Comparison of ENCODE assay signal across 9 mouse cellular contexts in the genomic region with DNA sequence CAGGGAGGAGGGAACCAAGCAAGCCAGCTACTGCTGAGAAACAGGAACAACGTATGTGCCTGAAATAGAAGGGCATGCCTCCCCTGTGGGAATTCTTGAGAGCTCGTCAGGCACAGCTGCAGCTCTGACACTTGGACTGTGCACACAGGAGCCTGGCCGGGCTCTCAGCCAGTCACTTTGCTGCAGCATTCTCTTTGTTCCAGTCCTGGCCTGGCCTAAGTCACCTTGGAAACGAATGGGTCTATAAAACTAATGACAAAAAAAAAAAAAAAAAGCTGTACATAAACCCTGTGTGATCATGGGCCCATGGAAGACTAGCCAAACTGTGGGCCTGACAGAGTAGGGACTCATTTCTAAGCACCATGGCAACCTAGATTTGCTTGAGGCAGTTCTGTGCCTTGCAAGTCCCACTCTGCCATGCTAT. TPM values are rescaled to one million over a fixed set of nuclear protein-coding genes. Genes with fewer than 3 reads are reported as not detected.
DNase-seq lines count a peak whose midpoint lies in the region; ATAC-seq and TF ChIP-seq lines count a peak whose summit lies in the region.
"Had no signal": no experiment of that assay in that cellular context is flagged by ENCODE, and none has a peak within 500 bp of the region (broad histone marks: within the 10 kb centered on the region; RNA-seq: fewer than 3 reads in every experiment).

No protein-coding gene starts in this region.

- H3K36me3 ChIP-seq in CH12.LX (replicated peaks in 1 of 2; ENCODE audit: control insufficient read depth in 1 of 2, insufficient read depth in 1 of 2, low read length in 1 of 2): no peaks in the 10 kb centered on the region
- H3K36me3 ChIP-seq in forebrain, postnatal 0 days (ENCODE audit: insufficient read depth): no peaks in the 10 kb centered on the region
- H3K36me3 ChIP-seq in hindbrain, embryonic 13.5 days: no peaks in the 10 kb centered on the region
- H3K36me3 ChIP-seq: liver, embryonic 15.5 days had no signal

- CTCF ChIA-PET in Patski (lab: Charles Lee): no interaction called here

- peak; percentile 61 for ATAC-seq in Patski
- peak; percentile 83 for ATAC-seq in forebrain, postnatal 0 days
- peak; percentile 94 for ATAC-seq in hindbrain, embryonic 13.5 days (ENCODE audit: low FRiP score)

- peaks cover 3 to 34% of the 10 kb centered on the region in 2 experiments for H3K4me1 ChIP-seq in CH12.LX (ENCODE audit: control insufficient read depth in 1 of 2, insufficient read depth in 2 of 2)
- peaks cover 13% of the 10 kb centered on the region; the same call in 1 of the 2 replicates for H3K4me1 ChIP-seq in forebrain, postnatal 0 days (ENCODE audit: insufficient read depth)
- H3K4me1 ChIP-seq in hindbrain, embryonic 13.5 days (replicated peaks): peaks cover 24% of the 10 kb centered on the region
- H3K4me1 ChIP-seq: liver, embryonic 15.5 days had no signal

- TF ChIP-seq RAD21 in CH12.LX (IDR thresholded peaks at IDR 0.05; ENCODE audit: low read depth, low read length): no peak

- 4% methylated on average over 4 of the region's 4 CpGs for WGBS in forebrain, postnatal 0 days
- 5% methylated on average over 4 of the region's 4 CpGs for WGBS in hindbrain, embryonic 13.5 days

- TF ChIP-seq POLR2A in CH12.LX (IDR thresholded peaks at IDR 0.05; ENCODE audit: low read depth, low read length): no peak

- dilution Hi-C loops in CH12.LX (cut with MboI; ENCODE audit: extremely low pct_ligation_motif_present, extremely low pct_unique_long_range_greater_than_20kb, low sequenced_read_pairs): no loop called here

- H3K9ac ChIP-seq in CH12.LX (ENCODE audit: insufficient read depth, low read depth): no peak overlapping the region
- no peak overlapping the region for H3K9ac ChIP-seq in forebrain, postnatal 0 days
- no peak overlapping the region for H3K9ac ChIP-seq in hindbrain, embryonic 13.5 days
- H3K9ac ChIP-seq: liver, embryonic 15.5 days had no signal

- no peak for TF ChIP-seq CTCF in CH12.LX (conservative IDR thresholded peaks at IDR 0.05 in 1 of 2, IDR thresholded peaks at IDR 0.05 in 1 of 2; ENCODE audit: low read depth in 2 of 2, low read length in 2 of 2)
- TF ChIP-seq CTCF in Patski (IDR thresholded peaks at IDR 0.05): no peak
- TF ChIP-seq CTCF in forebrain, postnatal 0 days (IDR thresholded peaks at IDR 0.05; ENCODE audit: low read depth): no peak

- no peak overlapping the region for H3K4me3 ChIP-seq in CH12.LX (replicated peaks in 1 of 3; ENCODE audit: low read depth in 2 of 3, low read length in 2 of 3, poor library complexity in 1 of 3)
- H3K4me3 ChIP-seq in forebrain, postnatal 0 days (ENCODE audit: low read depth, low read length): no peak overlapping the region
- no peak overlapping the region for H3K4me3 ChIP-seq in hindbrain, embryonic 13.5 days
- H3K4me3 ChIP-seq: liver, embryonic 15.5 days had no signal

- no peak for TF ChIP-seq EP300 in CH12.LX (IDR thresholded peaks at IDR 0.05; ENCODE audit: low read length)

- POLR2A ChIA-PET in Patski (lab: Charles Lee): interaction anchor here (0.7 kb wide), 1 partner anchor 11 kb away, joined by 3 read pairs; no protein-coding TSS in a partner anchor

- H3K9me3 ChIP-seq in CH12.LX (replicated peaks; ENCODE audit: low read length): no peaks in the 10 kb centered on the region
- no peaks in the 10 kb centered on the region for H3K9me3 ChIP-seq in forebrain, postnatal 0 days (ENCODE audit: low read length)
- no peaks in the 10 kb centered on the region for H3K9me3 ChIP-seq in hindbrain, embryonic 13.5 days
- H3K9me3 ChIP-seq: liver, embryonic 15.5 days had no signal

- no peak overlapping the region for H3K4me2 ChIP-seq in CH12.LX (ENCODE audit: insufficient read depth, low read depth, poor library complexity, severe bottlenecking)
- no peak overlapping the region for H3K4me2 ChIP-seq in forebrain, postnatal 0 days (ENCODE audit: low read depth)
- no peak overlapping the region for H3K4me2 ChIP-seq in hindbrain, embryonic 13.5 days
- H3K4me2 ChIP-seq: liver, embryonic 15.5 days had no signal

- no peaks in the 10 kb centered on the region for H3K79me2 ChIP-seq in CH12.LX (replicated peaks; ENCODE audit: control insufficient read depth, extremely low read depth, insufficient read depth, poor library complexity, severe bottlenecking)

- intact Hi-C loops in left cerebral cortex, postnatal 4 days (cut with DNase I): no loop called here

- H3K27ac ChIP-seq in CH12.LX (ENCODE audit: insufficient read depth, low read depth): no peak overlapping the region
- H3K27ac ChIP-seq in forebrain, postnatal 0 days (ENCODE audit: low read depth, low read length): no peak overlapping the region
- H3K27ac ChIP-seq in hindbrain, embryonic 13.5 days: peak overlapping the region; percentile 61
- H3K27ac ChIP-seq: liver, embryonic 15.5 days had no signal

- peak; percentile 49 for DNase-seq in CH12.LX (ENCODE audit: extremely low read depth)
- DNase-seq in Patski (ENCODE audit: low read depth, low spot score): no peak
- DNase-seq in forebrain, postnatal 0 days: peak; percentile 69
- DNase-seq in left cerebral cortex, postnatal 4 days: peak; percentile 64
- peak; percentile 14 for DNase-seq in retina, embryonic 14.5 days (ENCODE audit: low spot score)
- DNase-seq in ovary, postnatal 10 days (ENCODE audit: low spot score): no peak
- no peak for DNase-seq in thymus, postnatal 0 days (ENCODE audit: low spot score)

- in situ Hi-C loops in CH12.LX (cut with MboI; ENCODE audit: low pct_ligation_motif_present, low pct_unique_long_range_greater_than_20kb, low sequenced_read_pairs): no loop called here
- in situ Hi-C loops in Patski (cut with MboI; ENCODE audit: low pct_unique_long_range_greater_than_20kb): no loop called here

- no peaks in the 10 kb centered on the region for H3K27me3 ChIP-seq in CH12.LX (replicated peaks)
- no peaks in the 10 kb centered on the region for H3K27me3 ChIP-seq in Patski
- no peaks in the 10 kb centered on the region for H3K27me3 ChIP-seq in forebrain, postnatal 0 days (ENCODE audit: insufficient read depth, low read length)
- H3K27me3 ChIP-seq in hindbrain, embryonic 13.5 days: no peaks in the 10 kb centered on the region
- H3K27me3 ChIP-seq: liver, embryonic 15.5 days had no signal

TF ChIP-seq in CH12.LX, 34 proteins besides CTCF, POLR2A, EP300 and RAD21:
- no peak for TF ChIP-seq KAT2A (IDR thresholded peaks at IDR 0.05; ENCODE audit: insufficient replicate concordance, low read length)
- no peak for TF ChIP-seq TBP (conservative IDR thresholded peaks at IDR 0.05; ENCODE audit: low read depth, low read length)
- no peak for TF ChIP-seq MAX (IDR thresholded peaks at IDR 0.05; ENCODE audit: low read length)
- TF ChIP-seq TCF12 (IDR thresholded peaks at IDR 0.05; ENCODE audit: low read depth, low read length): peak; percentile 27; the same call in 1 of the 2 replicates
- TF ChIP-seq MXI1 (IDR thresholded peaks at IDR 0.05; ENCODE audit: low read depth, low read length): no peak
- TF ChIP-seq UBTF (IDR thresholded peaks at IDR 0.05; ENCODE audit: low read depth, low read length): no peak
- no peak for TF ChIP-seq USF2 (conservative IDR thresholded peaks at IDR 0.05; ENCODE audit: low read depth, low read length)
- peak; percentile 75 for TF ChIP-seq MEF2A (IDR thresholded peaks at IDR 0.05; ENCODE audit: borderline replicate concordance, low read depth, low read length)
- no peak for TF ChIP-seq ZC3H11A (IDR thresholded peaks at IDR 0.05; ENCODE audit: low read depth, low read length)
- no peak for TF ChIP-seq CHD1 (IDR thresholded peaks at IDR 0.05; ENCODE audit: low read depth, low read length)
- no peak for TF ChIP-seq MAFK (IDR thresholded peaks at IDR 0.05; ENCODE audit: insufficient replicate concordance, low read length)
- TF ChIP-seq CHD2 (IDR thresholded peaks at IDR 0.05; ENCODE audit: low read length): no peak
- no peak for TF ChIP-seq GABPA (IDR thresholded peaks at IDR 0.05; ENCODE audit: insufficient replicate concordance, low read depth, low read length)
- TF ChIP-seq ETS1 (conservative IDR thresholded peaks at IDR 0.05; ENCODE audit: low read depth, low read length): no peak

RNA-seq across cellular contexts. Expression of a gene that starts 31.8 kb away (rescaled TPM):
- total RNA-seq in CH12.LX (2012; rRNA removed): not detected in 2 replicates
- total RNA-seq in CH12.LX (2014; rRNA removed): not detected in 2 replicates
- polyA plus RNA-seq in CH12.LX (2012; ENCODE audit: insufficient read length, low read depth): not detected in 2 replicates
- polyA plus RNA-seq in Patski (2021): 2.0 TPM
- total RNA-seq in forebrain, postnatal 0 days (2014; rRNA removed): 13.2 and 25.4 TPM in 2 replicates
- polyA plus RNA-seq in forebrain, postnatal 0 days (2015; fragmentation: Nextera tagmentation; extraction: Ambion mirVana): 54.0 and 57.9 TPM in 2 replicates
- polyA plus RNA-seq in hindbrain, embryonic 13.5 days (2015; fragmentation: Nextera tagmentation; extraction: Ambion mirVana): 25.1 and 36.5 TPM in 2 replicates
- total RNA-seq in left cerebral cortex, postnatal 4 days (2021): 1 to 10 TPM; 2.3 TPM
- polyA plus RNA-seq in thymus, postnatal 0 days (2015; fragmentation: Nextera tagmentation; extraction: Ambion mirVana): 1.2 and 1.6 TPM in 2 replicates

Comparison
In these comparisons a context has a peak if more than half of its experiments do, and no peak if none do; other contexts are left out.
1. DNase-seq: peak in CH12.LX (single experiment), forebrain, postnatal 0 days (single experiment), left cerebral cortex, postnatal 4 days (single experiment) and retina, embryonic 14.5 days (single experiment); none in Patski (single experiment), ovary, postnatal 10 days (single experiment) and thymus, postnatal 0 days (single experiment).
2. Peak in every context shown above with its lines, with median percentiles within 50 percentile points of each other: ATAC-seq.